Mouse (Mus musculus) liver, adult 2 months (tissue): Measurements from ENCODE around the gene E130308A19Rik. TPM values are rescaled to one million over a fixed set of nuclear protein-coding genes. Genes with fewer than 3 reads are reported as not detected.

Experiments
- DNase-seq: peaks from one replicate; pipeline ENCODE4 v3.0.0-alpha.2; 2011; ENCODE audit warnings: low read depth, low spot score; ENCODE audit errors: extremely low read depth
- H3K27ac ChIP-seq: fragments of 200-500 bp; replicated peaks from 2 replicates; pipeline ENCODE4 v1.5.1; 2012; ENCODE audit warnings: low read depth, mild to moderate bottlenecking, control low read depth, inconsistent platforms, low read length; ENCODE audit not compliant: insufficient read depth
- H3K27me3 ChIP-seq: fragments of 200-500 bp; 2 replicates; pipeline ENCODE4 v1.6.1; 2012; ENCODE audit warnings: mild to moderate bottlenecking, moderate library complexity, low read length, inconsistent platforms; ENCODE audit not compliant: control insufficient read depth, insufficient read depth
- H3K36me3 ChIP-seq: fragments of 200-500 bp; 2 replicates; pipeline ENCODE4 v1.6.1; 2012; ENCODE audit warnings: low read length, inconsistent platforms; ENCODE audit not compliant: control insufficient read depth, insufficient read depth
- H3K4me1 ChIP-seq: fragments of 200-500 bp; 2 replicates; pipeline ENCODE4 v1.6.1; 2011; ENCODE audit warnings: low read length; ENCODE audit not compliant: control insufficient read depth, insufficient read depth
- H3K4me3 ChIP-seq: fragments of 200-500 bp; 2 replicates; pipeline ENCODE4 v1.5.1; 2011; ENCODE audit warnings: low read depth, mild to moderate bottlenecking, control low read depth, low read length, moderate library complexity; ENCODE audit not compliant: insufficient read depth
- H3K79me2 ChIP-seq: fragments of 200-500 bp; 2 replicates; pipeline ENCODE4 v1.6.1; 2012; ENCODE audit warnings: inconsistent platforms, mild to moderate bottlenecking, low read length, moderate library complexity; ENCODE audit not compliant: control insufficient read depth, insufficient read depth
- H3K9ac ChIP-seq: fragments of 200-500 bp; 2 replicates; pipeline ENCODE4 v1.6.1; 2012; ENCODE audit warnings: low read depth, mild to moderate bottlenecking, control low read depth, inconsistent platforms, low read length
- CTCF ChIP-seq: fragments of 200-500 bp; IDR thresholded peaks from 2 replicates; pipeline ENCODE4 v1.5.1; 2011; ENCODE audit warnings: low read depth, low read length, control low read depth
- POLR2A ChIP-seq: fragments of 200-500 bp; IDR thresholded peaks from 2 replicates; pipeline ENCODE4 v1.6.1; 2011; ENCODE audit warnings: low read length, control low read depth; ENCODE audit not compliant: insufficient read depth; ENCODE audit errors: extremely low read depth
- WGBS: fragments of 180-500 bp; shearing (Covaris S2); methylation state at CpG from one replicate; pipeline ENCODE4 v1.1.7; 2018; 5-methylcytosine and 5-hydroxymethylcytosine counted together
- polyA plus RNA-seq: library from polyadenylated mRNA; depleted of rRNA; stranded (reverse); fragments of >200 nt; gene quantifications from 2 replicates; pipeline ENCODE4 v1.2.3, GENCODE M21; 2012
- total RNA-seq: library from RNA; depleted of rRNA; stranded (reverse); fragments of >200 nt; gene quantifications from 2 replicates; pipeline ENCODE4 v1.2.3, GENCODE M21; 2014

E130308A19Rik gene
- total and polyA plus RNA-seq, 2 experiments, result 1.5 to 2.6 TPM

GRCm38 (mm10) chr4:59802107-59802506 is 176.1 kb downstream of the E130308A19Rik start:
- no peak overlapping the region for H3K9ac ChIP-seq
- peaks cover 6% of the 10 kb centered on the region; the same call in 1 of the 2 replicates for H3K79me2 ChIP-seq
- no peak for DNase-seq
- TF ChIP-seq CTCF, result no peak
- no peak for TF ChIP-seq POLR2A
- WGBS, result 94% methylated on average over 6 of the region's 6 CpGs
- H3K27ac ChIP-seq, result no peak overlapping the region
- no peaks in the 10 kb centered on the region for H3K36me3 ChIP-seq
- no peaks in the 10 kb centered on the region for H3K27me3 ChIP-seq
- peaks cover 3% of the 10 kb centered on the region; the same call in 1 of the 2 replicates for H3K4me1 ChIP-seq
- no peak overlapping the region for H3K4me3 ChIP-seq

GRCm38 (mm10) chr4:59802792-59803191 is 176.8 kb downstream of the E130308A19Rik start:
- peaks cover 9% of the 10 kb centered on the region; the same call in 1 of the 2 replicates for H3K79me2 ChIP-seq
- no peaks in the 10 kb centered on the region for H3K27me3 ChIP-seq
- H3K9ac ChIP-seq, result no peak overlapping the region
- 75% methylated on average over 4 of the region's 4 CpGs for WGBS
- H3K36me3 ChIP-seq, result no peaks in the 10 kb centered on the region
- H3K4me1 ChIP-seq, result peaks cover 3% of the 10 kb centered on the region; the same call in 1 of the 2 replicates
- TF ChIP-seq POLR2A, result no peak
- no peak for TF ChIP-seq CTCF
- no peak overlapping the region for H3K27ac ChIP-seq
- DNase-seq, result no peak
- H3K4me3 ChIP-seq, result no peak overlapping the region

- TF ChIP-seq CTCF, result no peak
- no peak for TF ChIP-seq POLR2A
- Histone ChIP-seq H3K27me3 (no peaks in the 10 kb centered on the region), H3K4me3 (no peak overlapping the region), H3K9ac (no peak overlapping the region), H3K4me1 (peaks cover 3% of the 10 kb centered on the region; the same call in 1 of the 2 replicates), H3K36me3 (no peaks in the 10 kb centered on the region), H3K79me2 (peaks cover 10% of the 10 kb centered on the region; the same call in 1 of the 2 replicates), H3K27ac (no peak overlapping the region)
- 80% methylated on average over 5 of the region's 5 CpGs for WGBS
- DNase-seq, result no peak
Observed at GRCm38 (mm10) chr4:59803358-59803757, 177.3 kb downstream of the E130308A19Rik start.

- DNase-seq, result no peak
- peaks cover 3% of the 10 kb centered on the region; the same call in 1 of the 2 replicates for H3K4me1 ChIP-seq
Observed at GRCm38 (mm10) chr4:59804754-59805153, 178.7 kb downstream of the E130308A19Rik start.

GRCm38 (mm10) chr4:59805181-59805967 is 179.4 kb downstream of the E130308A19Rik start, which contains the start of gene Snx30:
Gene Snx30 (plus strand): TSS chr4:59805840.
- TF ChIP-seq POLR2A (peak; percentile 76), CTCF (no peak)
- DNase-seq, result peak; percentile 61
- WGBS, result 4% methylated on average over 45 of the region's 45 CpGs
- H3K4me1 ChIP-seq, result peaks cover 3% of the 10 kb centered on the region; the same call in 1 of the 2 replicates
- peak within 1 kb of the TSS; percentile 50 for H3K27ac ChIP-seq
- no peaks in the 10 kb centered on the region for H3K27me3 ChIP-seq
- H3K36me3 ChIP-seq, result no peaks in the 10 kb centered on the region
- peaks cover 18% of the 10 kb centered on the region; the same call in 1 of the 2 replicates for H3K79me2 ChIP-seq
- H3K4me3 ChIP-seq, result peak within 1 kb of the TSS; percentile 91
- peak within 1 kb of the TSS; percentile 91 for H3K9ac ChIP-seq

More at GRCm38 (mm10) chr4:59804754-59805153, 178.7 kb downstream of the E130308A19Rik start:
- H3K79me2 ChIP-seq, result peaks cover 16% of the 10 kb centered on the region; the same call in 1 of the 2 replicates
- H3K27ac ChIP-seq, result no peak overlapping the region
- 58% methylated on average over 1 of the region's 1 CpGs for WGBS
- H3K36me3 ChIP-seq, result no peaks in the 10 kb centered on the region
- TF ChIP-seq POLR2A (no peak), CTCF (no peak)
- no peaks in the 10 kb centered on the region for H3K27me3 ChIP-seq
- 0 out of 2 replicates have a peak overlapping the region, but pooled peaks have one; percentile 91 for H3K4me3 ChIP-seq
- no peak overlapping the region; the same call in 1 of the 2 replicates for H3K9ac ChIP-seq
